Mouse (Mus musculus) B cell, adult 62 days (primary cell): ENCODE data around the gene 1700003F12Rik. TPM values are rescaled to one million over a fixed set of nuclear protein-coding genes. Genes with fewer than 3 reads are reported as not detected.

Source experiments
- total RNA-seq: library from RNA; stranded (reverse); gene quantifications from 4 replicates; pipeline ENCODE4 v1.2.4, GENCODE M21; 2023

Gene 1700003F12Rik
- 0.94 to 2.5 TPM (median 1.7 TPM) in 4 replicates for total RNA-seq

GRCm38 (mm10) chr2:154546711-154547110, at the start of gene 1700003F12Rik:
TSS of gene 1700003F12Rik (plus strand) at chr2:154547085.

GRCm38 (mm10) chr2:154551476-154551875, 4.6 kb downstream of the 1700003F12Rik start, which contains the start of gene Actl10:
TSS of gene Actl10 (plus strand) at chr2:154551776.

GRCm38 (mm10) chr2:154558264-154559039, 11.6 kb downstream of the 1700003F12Rik start, which contains the start of gene Necab3:
TSS of gene Necab3 (minus strand) at chr2:154558890.

GRCm38 (mm10) chr2:154569836-154570286, 23.0 kb downstream of the 1700003F12Rik start, which contains the start of gene E2f1:
TSS of gene E2f1 (minus strand) at chr2:154569892.

Other genes starting within 250 kb of the 1700003F12Rik start
- not detected in 4 replicates for gene Bpifb9b, start 239.9 kb upstream of the 1700003F12Rik start, total RNA-seq
- 8.5 to 14.2 TPM (median 12.6 TPM) in 4 replicates for gene Cdk5rap1, start 174.1 kb upstream of the 1700003F12Rik start, total RNA-seq
- 0.46 to 0.52 TPM (median 0.50 TPM) in 3 of 4 replicates, not detected in the other for gene Snta1, start 139.0 kb upstream of the 1700003F12Rik start, total RNA-seq
- 33.9 to 49.6 TPM (median 43.9 TPM) in 4 replicates for gene Cbfa2t2, start 110.6 kb upstream of the 1700003F12Rik start, total RNA-seq
- 0.39 to 1.7 TPM (median 0.84 TPM) in 4 replicates for gene Actl10, start 4.7 kb downstream of the 1700003F12Rik start, total RNA-seq
- gene Necab3, start 11.8 kb downstream of the 1700003F12Rik start, total RNA-seq: 0.72 to 1.5 TPM (median 1.3 TPM) in 3 of 4 replicates, not detected in the other
- 3.8 to 5.3 TPM (median 4.9 TPM) in 4 replicates for gene E2f1, start 22.8 kb downstream of the 1700003F12Rik start, total RNA-seq
- 7.4 to 10.4 TPM (median 8.4 TPM) in 4 replicates for gene Pxmp4, start 56.6 kb downstream of the 1700003F12Rik start, total RNA-seq
- 6.4 to 8.7 TPM (median 7.2 TPM) in 4 replicates for gene Zfp341, start 66.2 kb downstream of the 1700003F12Rik start, total RNA-seq
- 1.3 TPM in 1 of 4 replicates, not detected in the others for gene 4930519P11Rik, start 66.4 kb downstream of the 1700003F12Rik start, total RNA-seq
- gene Chmp4b, start 104.6 kb downstream of the 1700003F12Rik start, total RNA-seq: 109 to 130 TPM (median 117 TPM) in 4 replicates
- not detected in 4 replicates for gene Gm14214, start 222.9 kb downstream of the 1700003F12Rik start, total RNA-seq
- 154 to 169 TPM (median 162 TPM) in 4 replicates for gene Raly, start 244.0 kb downstream of the 1700003F12Rik start, total RNA-seq
- gene a, start 244.3 kb downstream of the 1700003F12Rik start, total RNA-seq: not detected in 4 replicates